Mouse (Mus musculus) forebrain, embryonic 15.5 days (tissue): ENCODE measurements at regions not wholly inside any gene's neighbourhood (a gene's known extent, or its start where the extent isn't known, plus 50 kb on each side); places are given as distances from the start of the nearest gene placed in this dataset.

ENCODE experiments used
- ATAC-seq: fragments of 200-750 bp; cut with Nextera tagmentation; replicated peaks from 2 replicates; pipeline ENCODE4 v1.8.0; 2017; ENCODE audit warnings: mild to moderate bottlenecking, moderate TSS enrichment, moderate library complexity
- H3K27ac ChIP-seq: fragments of 300-500 bp; sonication (generic); replicated peaks from 2 replicates; pipeline ENCODE4 v1.5.1; 2015; ENCODE audit warnings: mild to moderate bottlenecking, inconsistent platforms
- H3K27me3 ChIP-seq: fragments of 300-500 bp; sonication (generic); 2 replicates; pipeline ENCODE4 v1.6.1; 2015; ENCODE audit warnings: inconsistent platforms
- H3K36me3 ChIP-seq: fragments of 300-500 bp; sonication (generic); 2 replicates; pipeline ENCODE4 v1.6.1; 2015; ENCODE audit warnings: mild to moderate bottlenecking, inconsistent platforms
- H3K4me1 ChIP-seq: fragments of 300-500 bp; sonication (generic); 2 replicates; pipeline ENCODE4 v1.6.1; 2015; ENCODE audit warnings: inconsistent platforms
- H3K4me2 ChIP-seq: fragments of 300-500 bp; sonication (generic); replicated peaks from 2 replicates; pipeline ENCODE4 v1.6.1; 2015; ENCODE audit warnings: mild to moderate bottlenecking, inconsistent platforms
- H3K4me3 ChIP-seq: fragments of 300-500 bp; sonication (generic); 2 replicates; pipeline ENCODE4 v1.5.1; 2015; ENCODE audit warnings: mild to moderate bottlenecking, inconsistent platforms
- H3K9ac ChIP-seq: fragments of 300-500 bp; sonication (generic); replicated peaks from 2 replicates; pipeline ENCODE4 v1.6.1; 2015; ENCODE audit warnings: mild to moderate bottlenecking, inconsistent platforms
- H3K9me3 ChIP-seq: fragments of 300-500 bp; sonication (generic); 2 replicates; pipeline ENCODE4 v1.6.1; 2016; ENCODE audit warnings: inconsistent platforms
- WGBS: fragments of 180-500 bp; shearing (Covaris S2); methylation state at CpG from one replicate; pipeline ENCODE4 v1.1.7; 2015; ENCODE audit warnings: mixed read lengths; 5-methylcytosine and 5-hydroxymethylcytosine counted together

GRCm38 (mm10) chr5:106274617-106275016 lies 183.3 kb downstream of the Barhl2 start:
- H3K4me3 ChIP-seq: no peak overlapping the region
- no peak for ATAC-seq
- no peak overlapping the region for H3K27ac ChIP-seq
- no peaks in the 10 kb centered on the region for H3K9me3 ChIP-seq
- 0 out of 2 replicates have a peak, but pooled peaks cover 5% of the 10 kb centered on the region for H3K4me1 ChIP-seq
- 31% methylated on average over 10 of the region's 10 CpGs for WGBS
- no peaks in the 10 kb centered on the region for H3K27me3 ChIP-seq
- no peaks in the 10 kb centered on the region for H3K36me3 ChIP-seq
- H3K9ac ChIP-seq: no peak overlapping the region
- no peak overlapping the region for H3K4me2 ChIP-seq

GRCm38 (mm10) chr5:106264536-106264935 lies 193.4 kb downstream of the Barhl2 start:
- no peak overlapping the region for H3K4me2 ChIP-seq
- H3K27ac ChIP-seq: no peak overlapping the region
- no peaks in the 10 kb centered on the region for H3K36me3 ChIP-seq
- H3K9me3 ChIP-seq: no peaks in the 10 kb centered on the region
- no peak overlapping the region for H3K4me3 ChIP-seq
- H3K27me3 ChIP-seq: no peaks in the 10 kb centered on the region
- ATAC-seq: no peak
- no peaks in the 10 kb centered on the region for H3K4me1 ChIP-seq
- WGBS: 70% methylated on average over 2 of the region's 2 CpGs
- H3K9ac ChIP-seq: no peak overlapping the region

GRCm38 (mm10) chr5:106257179-106257578 lies 200.8 kb downstream of the Barhl2 start:
- no peaks in the 10 kb centered on the region for H3K4me1 ChIP-seq
- no peaks in the 10 kb centered on the region for H3K9me3 ChIP-seq
- no peaks in the 10 kb centered on the region for H3K36me3 ChIP-seq
- 100% methylated on average over 1 of the region's 1 CpGs for WGBS
- H3K9ac ChIP-seq: no peak overlapping the region
- no peaks in the 10 kb centered on the region for H3K27me3 ChIP-seq
- no peak overlapping the region for H3K4me3 ChIP-seq
- no peak overlapping the region for H3K4me2 ChIP-seq
- no peak for ATAC-seq
- H3K27ac ChIP-seq: no peak overlapping the region

GRCm38 (mm10) chr5:106229154-106229553 lies 228.8 kb downstream of the Barhl2 start:
- peaks cover 6% of the 10 kb centered on the region; the same call in 1 of the 2 replicates for H3K4me1 ChIP-seq
- H3K27me3 ChIP-seq: no peaks in the 10 kb centered on the region
- no peak overlapping the region for H3K27ac ChIP-seq
- no peak overlapping the region for H3K9ac ChIP-seq
- H3K4me2 ChIP-seq: no peak overlapping the region
- no peaks in the 10 kb centered on the region for H3K9me3 ChIP-seq
- H3K36me3 ChIP-seq: no peaks in the 10 kb centered on the region
- H3K4me3 ChIP-seq: no peak overlapping the region
- 47% methylated on average over 3 of the region's 3 CpGs for WGBS
- ATAC-seq: no peak

GRCm38 (mm10) chr5:106224141-106224540 lies 233.8 kb downstream of the Barhl2 start:
- H3K9me3 ChIP-seq: no peaks in the 10 kb centered on the region
- no peak overlapping the region for H3K4me2 ChIP-seq
- H3K4me1 ChIP-seq: peaks cover 3% of the 10 kb centered on the region; the same call in 1 of the 2 replicates
- H3K4me3 ChIP-seq: no peak overlapping the region
- ATAC-seq: no peak
- no peaks in the 10 kb centered on the region for H3K27me3 ChIP-seq
- H3K36me3 ChIP-seq: no peaks in the 10 kb centered on the region
- WGBS: 51% methylated on average over 7 of the region's 7 CpGs
- H3K9ac ChIP-seq: no peak overlapping the region
- H3K27ac ChIP-seq: no peak overlapping the region

GRCm38 (mm10) chr5:106209543-106209942 lies 248.4 kb downstream of the Barhl2 start:
- 64% methylated on average over 5 of the region's 5 CpGs for WGBS
- no peak overlapping the region for H3K9ac ChIP-seq
- H3K27ac ChIP-seq: no peak overlapping the region
- H3K27me3 ChIP-seq: no peaks in the 10 kb centered on the region
- no peak for ATAC-seq
- no peak overlapping the region for H3K4me2 ChIP-seq
- H3K4me1 ChIP-seq: peaks cover 11% of the 10 kb centered on the region
- no peak overlapping the region for H3K4me3 ChIP-seq
- H3K9me3 ChIP-seq: no peaks in the 10 kb centered on the region
- no peaks in the 10 kb centered on the region for H3K36me3 ChIP-seq

GRCm38 (mm10) chr5:106207706-106208105 lies 250.3 kb downstream of the Barhl2 start:
- H3K27ac ChIP-seq: no peak overlapping the region
- no peak for ATAC-seq
- WGBS: 74% methylated on average over 6 of the region's 6 CpGs
- no peaks in the 10 kb centered on the region for H3K27me3 ChIP-seq
- H3K4me3 ChIP-seq: no peak overlapping the region
- H3K36me3 ChIP-seq: no peaks in the 10 kb centered on the region
- no peak overlapping the region for H3K9ac ChIP-seq
- no peak overlapping the region for H3K4me2 ChIP-seq
- peaks cover 11% of the 10 kb centered on the region for H3K4me1 ChIP-seq
- H3K9me3 ChIP-seq: no peaks in the 10 kb centered on the region

GRCm38 (mm10) chr5:106205724-106206123 lies 252.2 kb downstream of the Barhl2 start:
- Histone ChIP-seq H3K27ac (no peak overlapping the region), H3K4me3 (no peak overlapping the region), H3K4me1 (peaks cover 15% of the 10 kb centered on the region), H3K9me3 (no peaks in the 10 kb centered on the region), H3K4me2 (no peak overlapping the region), H3K27me3 (no peaks in the 10 kb centered on the region), H3K9ac (no peak overlapping the region), H3K36me3 (no peaks in the 10 kb centered on the region)
- no peak for ATAC-seq
- 5% methylated on average over 6 of the region's 6 CpGs for WGBS

GRCm38 (mm10) chr5:106200631-106201030 lies 257.3 kb downstream of the Barhl2 start:
- WGBS: 59% methylated on average over 16 of the region's 16 CpGs
- H3K4me3 ChIP-seq: no peak overlapping the region
- peak overlapping the region; percentile 7; the same call in 1 of the 2 replicates for H3K4me2 ChIP-seq
- no peaks in the 10 kb centered on the region for H3K36me3 ChIP-seq
- peaks cover 9% of the 10 kb centered on the region for H3K4me1 ChIP-seq
- H3K27ac ChIP-seq: no peak overlapping the region
- H3K9me3 ChIP-seq: no peaks in the 10 kb centered on the region
- no peak for ATAC-seq
- H3K9ac ChIP-seq: no peak overlapping the region
- H3K27me3 ChIP-seq: no peaks in the 10 kb centered on the region

- Histone ChIP-seq H3K27me3 (no peaks in the 10 kb centered on the region), H3K4me2 (no peak overlapping the region), H3K4me3 (no peak overlapping the region), H3K36me3 (no peaks in the 10 kb centered on the region), H3K9me3 (no peaks in the 10 kb centered on the region), H3K4me1 (0 out of 2 replicates have a peak, but pooled peaks cover 5% of the 10 kb centered on the region), H3K27ac (no peak overlapping the region), H3K9ac (no peak overlapping the region)
- 36% methylated on average over 3 of the region's 3 CpGs for WGBS
- peak; percentile 57; the same call in 1 of the 2 replicates for ATAC-seq
Measured at GRCm38 (mm10) chr5:106199061-106199460, 258.9 kb downstream of the Barhl2 start.

GRCm38 (mm10) chr5:106191141-106191540 lies 266.8 kb downstream of the Barhl2 start:
- no peak for ATAC-seq
- Histone ChIP-seq H3K36me3 (no peaks in the 10 kb centered on the region), H3K4me1 (no peaks in the 10 kb centered on the region), H3K9me3 (no peaks in the 10 kb centered on the region), H3K27me3 (no peaks in the 10 kb centered on the region), H3K27ac (no peak overlapping the region), H3K4me2 (no peak overlapping the region), H3K9ac (no peak overlapping the region), H3K4me3 (no peak overlapping the region)
- WGBS: 93% methylated on average over 11 of the region's 11 CpGs

- 92% methylated on average over 23 of the region's 23 CpGs for WGBS
- ATAC-seq: no peak
Measured at GRCm38 (mm10) chr5:106181726-106182125, 276.2 kb downstream of the Barhl2 start.

GRCm38 (mm10) chr5:106172162-106172561 lies 285.8 kb downstream of the Barhl2 start:
- ATAC-seq: peak; percentile 75
- 0 out of 2 replicates have a peak overlapping the region, but pooled peaks have one; percentile 2 for H3K4me2 ChIP-seq
- H3K9ac ChIP-seq: no peak overlapping the region
- no peak overlapping the region for H3K4me3 ChIP-seq
- no peaks in the 10 kb centered on the region for H3K36me3 ChIP-seq
- peaks cover 16% of the 10 kb centered on the region for H3K4me1 ChIP-seq
- H3K9me3 ChIP-seq: no peaks in the 10 kb centered on the region
- no peak overlapping the region for H3K27ac ChIP-seq
- H3K27me3 ChIP-seq: no peaks in the 10 kb centered on the region
- 10% methylated on average over 3 of the region's 3 CpGs for WGBS

More at GRCm38 (mm10) chr5:106181726-106182125, 276.2 kb downstream of the Barhl2 start:
- Histone ChIP-seq H3K4me1 (no peaks in the 10 kb centered on the region), H3K4me2 (no peak overlapping the region), H3K4me3 (no peak overlapping the region), H3K27ac (no peak overlapping the region), H3K27me3 (no peaks in the 10 kb centered on the region), H3K9me3 (no peaks in the 10 kb centered on the region), H3K36me3 (no peaks in the 10 kb centered on the region), H3K9ac (no peak overlapping the region)
